Mouse (Mus musculus): ENCODE measurements around the gene Nr4a1.

The Nr4a1 gene

DNA sequence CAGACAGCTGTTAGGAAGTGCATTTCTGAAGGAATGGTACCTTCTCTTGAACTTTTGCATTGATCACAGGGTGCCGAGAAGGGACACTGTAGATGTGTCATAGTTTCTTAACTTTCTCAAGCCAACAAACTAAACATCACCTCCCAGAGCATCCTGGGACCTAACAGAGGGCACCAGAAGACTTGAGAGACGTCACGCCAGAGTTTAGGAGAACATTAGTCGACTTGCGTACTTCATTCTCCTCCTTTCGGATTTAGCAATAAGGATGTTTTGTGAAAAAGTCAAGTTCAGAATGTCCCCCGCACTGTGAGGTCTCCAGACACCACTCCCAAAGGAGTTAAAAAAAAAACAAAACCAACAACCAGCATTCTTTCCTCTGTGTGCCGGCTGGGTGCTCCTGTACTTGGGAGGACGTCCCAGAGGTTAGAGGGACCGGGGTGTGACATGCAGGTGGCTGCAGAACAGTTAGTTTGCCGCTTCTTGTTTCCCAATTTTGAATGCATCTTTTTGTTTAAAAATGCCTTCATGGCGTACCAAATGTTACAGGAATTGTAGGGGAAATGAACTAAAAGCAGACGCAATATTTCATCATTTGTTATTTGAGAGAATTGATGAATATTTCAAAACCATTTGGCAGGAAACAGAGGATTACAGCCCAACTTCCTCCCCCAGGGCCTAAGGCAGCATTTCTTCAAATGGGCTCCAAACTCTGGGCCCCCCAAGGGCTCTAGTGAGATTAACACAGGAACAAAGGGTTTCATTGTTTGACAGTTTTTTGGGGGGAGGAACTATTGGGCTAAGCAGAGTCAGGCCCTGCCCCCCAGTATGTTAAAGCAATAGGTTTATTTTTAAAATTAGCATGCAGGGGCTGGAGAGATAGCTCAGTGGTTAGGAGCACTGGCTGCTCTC, 54.6 kb downstream of the Nr4a1 start:
- in situ Hi-C loops (cut with MboI, MseI): no loop called here

DNA sequence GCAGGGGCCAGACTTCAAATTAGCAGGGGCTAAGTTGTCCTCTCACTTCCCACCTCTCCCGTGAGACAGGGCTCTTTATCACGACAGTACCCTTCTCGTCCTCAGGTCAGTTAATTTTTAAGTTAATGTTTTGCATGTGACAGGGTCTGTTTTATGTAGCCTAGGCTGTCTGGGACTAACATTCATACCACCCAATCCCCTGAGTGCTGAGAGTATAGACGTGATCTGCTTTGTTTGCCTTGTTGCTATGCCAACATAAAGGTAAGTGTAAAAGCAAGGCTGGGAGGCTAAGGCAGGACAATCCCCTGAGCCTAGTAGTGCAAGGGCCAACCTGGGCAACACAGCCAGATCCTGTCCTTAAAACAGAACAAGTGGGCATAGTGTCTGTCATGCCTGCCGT, 55.4 kb downstream of the Nr4a1 start:
- in situ Hi-C loops (cut with MboI, MseI): no loop called here

DNA sequence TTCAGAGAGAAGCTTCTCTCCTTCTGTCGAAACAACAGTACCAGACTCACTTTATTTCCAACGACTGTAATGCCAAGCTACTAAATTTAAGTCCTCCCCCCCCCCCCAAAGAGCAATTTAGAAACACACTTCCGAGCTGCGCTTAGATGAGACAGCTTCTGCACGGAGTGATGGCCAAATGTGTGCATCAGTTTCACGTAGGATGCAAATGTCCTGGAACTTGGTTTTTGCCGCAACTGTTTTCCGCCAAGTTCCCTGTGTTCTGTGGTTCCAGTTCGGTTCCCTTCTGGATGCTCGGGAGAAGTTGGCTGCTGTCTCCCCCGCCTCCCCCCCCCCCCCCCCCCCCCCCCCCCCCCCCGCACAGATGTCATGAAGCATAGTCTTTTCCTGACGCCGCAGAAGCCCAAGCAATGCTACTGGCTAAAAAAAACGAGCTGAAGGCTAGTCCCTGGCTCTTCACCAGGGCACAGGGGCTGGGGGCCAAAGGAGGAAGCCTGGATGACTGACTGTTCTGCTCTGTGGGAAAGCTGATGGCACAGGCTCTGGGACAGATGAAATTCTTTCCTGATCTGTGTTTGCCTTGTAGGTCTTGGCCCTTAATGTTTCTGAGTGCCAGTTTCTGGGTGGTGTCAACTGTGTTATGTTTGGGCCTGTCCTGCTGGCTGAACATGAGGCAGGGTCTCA, 57.2 kb downstream of the Nr4a1 start:
- in situ Hi-C loops (cut with MboI, MseI): no loop called here

DNA sequence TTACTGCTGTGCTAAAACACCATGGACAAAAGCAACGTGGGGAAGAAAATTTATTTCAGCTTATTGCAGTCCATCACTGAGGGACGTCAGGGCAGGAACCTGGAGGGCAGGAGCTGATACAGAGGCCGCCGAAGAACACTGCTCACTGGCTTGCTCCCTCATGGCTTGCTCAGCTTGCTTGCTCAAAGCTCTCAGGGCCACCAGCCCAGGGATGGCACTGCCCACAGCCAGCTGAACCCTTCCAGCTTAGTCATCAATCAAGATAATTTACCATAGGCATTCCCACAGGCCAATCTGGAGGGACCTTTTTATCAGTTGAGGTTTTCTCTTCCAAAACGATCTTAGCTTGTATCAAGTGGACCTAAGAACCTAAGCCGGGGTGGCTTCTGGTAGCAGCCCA, 57.9 kb downstream of the Nr4a1 start:
- in situ Hi-C loops (cut with MboI, MseI): no loop called here

DNA sequence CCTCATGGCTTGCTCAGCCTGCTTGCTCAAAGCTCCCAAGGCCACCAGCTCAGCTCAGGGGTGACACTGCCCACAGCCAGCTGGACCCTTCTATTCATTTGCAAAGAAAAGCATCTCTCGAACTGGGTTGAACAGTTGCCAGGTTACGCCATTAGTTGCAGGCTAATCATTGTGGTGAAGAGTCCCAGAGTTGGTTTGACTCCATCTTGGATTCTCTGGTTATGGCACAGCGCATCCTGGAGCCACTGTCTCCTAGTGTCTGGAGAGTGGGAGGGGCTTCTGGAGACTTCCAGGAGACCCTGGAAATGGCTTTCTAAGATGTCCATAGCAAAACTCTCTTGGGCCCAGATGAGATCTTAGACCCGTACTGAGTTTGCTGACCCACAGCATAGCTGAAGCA, 61.3 kb downstream of the Nr4a1 start:
- in situ Hi-C loops (cut with MboI, MseI): no loop called here

DNA sequence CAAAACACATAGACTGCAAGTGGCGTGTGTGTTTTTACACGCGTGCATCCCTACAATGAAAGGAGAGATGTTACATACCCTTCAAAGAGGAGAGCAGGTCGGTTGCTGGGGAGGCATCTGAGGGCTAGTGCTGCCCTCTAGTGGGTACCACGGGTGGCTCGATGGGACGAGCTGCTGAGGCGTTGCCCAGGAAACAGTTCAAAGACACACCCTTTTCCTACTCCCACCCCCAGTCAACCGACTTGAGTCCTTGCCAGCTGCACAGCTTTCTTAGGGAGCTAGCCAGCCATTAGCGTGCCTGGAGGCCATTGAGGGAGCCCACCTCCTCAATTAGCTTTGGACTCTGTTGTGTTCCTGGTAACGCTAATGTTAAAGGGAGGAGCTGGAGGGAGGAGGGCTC, 61.8 kb downstream of the Nr4a1 start:
- in situ Hi-C loops (cut with MboI, MseI): no loop called here

DNA sequence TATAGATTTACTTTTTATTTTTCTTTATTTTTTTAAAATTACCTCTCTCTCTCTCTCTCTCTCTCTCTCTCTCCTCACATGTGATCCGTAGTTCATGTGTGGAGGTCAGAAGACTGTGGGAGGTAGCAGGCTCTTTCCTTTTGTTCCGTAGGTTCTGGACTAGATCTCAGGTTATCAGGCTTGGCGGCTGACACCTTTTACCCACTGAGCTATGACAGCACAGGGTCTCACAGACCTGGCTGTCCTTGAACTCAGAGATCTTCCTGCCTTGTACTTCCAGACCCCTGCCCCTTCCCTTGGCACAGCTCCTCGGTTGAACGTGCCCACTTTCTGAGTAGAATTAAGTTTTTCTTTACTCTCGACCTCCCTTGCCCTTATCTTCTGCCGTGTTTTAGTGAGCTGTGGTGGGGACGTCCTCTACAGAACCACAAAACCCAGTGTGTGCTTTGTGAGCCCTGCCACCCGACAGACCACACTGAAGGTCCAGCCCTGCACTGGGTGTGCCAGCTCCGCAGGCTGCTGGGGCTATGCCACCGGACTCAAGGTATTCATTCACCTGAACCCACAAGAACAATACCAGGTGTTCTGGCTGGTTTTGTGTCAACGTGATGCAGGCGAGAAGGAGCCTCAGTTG, 62.3 kb downstream of the Nr4a1 start:
- in situ Hi-C loops (cut with MboI, MseI): no loop called here

DNA sequence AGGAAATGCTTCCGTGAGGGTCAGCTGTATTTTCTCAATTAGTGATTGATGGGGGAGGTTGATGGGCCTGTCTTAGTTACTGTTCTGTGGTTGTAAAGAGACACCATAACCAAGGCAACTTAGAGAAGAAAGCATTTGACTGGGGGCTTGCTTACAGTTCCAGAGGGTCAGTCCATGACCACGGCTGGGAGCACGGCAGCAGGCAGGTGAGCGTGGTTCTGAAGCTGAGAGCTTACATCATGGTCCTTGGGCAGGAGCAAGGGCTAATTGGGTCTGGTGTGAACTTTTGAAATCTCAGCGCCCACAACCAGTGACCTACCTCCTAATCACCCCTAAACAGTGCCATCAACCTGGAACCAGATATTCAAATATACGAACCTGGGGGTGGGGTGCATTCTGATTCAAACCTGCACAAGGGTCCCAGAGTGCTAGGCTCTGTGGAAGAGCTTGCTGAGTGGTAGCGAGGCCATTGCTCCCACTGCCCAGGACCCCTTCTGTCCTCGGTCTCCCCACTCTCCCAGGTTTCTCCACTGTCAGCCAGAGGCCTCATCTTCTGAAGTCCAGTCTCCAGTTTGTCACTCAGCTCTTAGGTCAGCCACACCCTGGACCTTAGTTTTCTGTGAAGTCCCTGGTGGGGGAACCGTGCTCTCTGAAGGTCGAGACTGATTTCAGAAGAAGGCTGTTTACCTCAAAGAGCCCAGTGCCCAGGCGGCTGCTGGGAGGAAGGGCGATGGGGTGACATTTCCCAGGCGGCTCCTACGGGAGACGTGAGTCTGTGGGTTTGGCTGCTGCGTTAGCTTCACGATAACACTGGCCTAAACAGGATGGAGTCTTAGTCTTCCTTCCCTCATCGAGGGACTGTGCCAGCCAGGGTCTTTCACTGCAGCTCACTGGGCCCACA, 63.1 kb downstream of the Nr4a1 start:
- in situ Hi-C loops (cut with MboI, MseI): no loop called here

DNA sequence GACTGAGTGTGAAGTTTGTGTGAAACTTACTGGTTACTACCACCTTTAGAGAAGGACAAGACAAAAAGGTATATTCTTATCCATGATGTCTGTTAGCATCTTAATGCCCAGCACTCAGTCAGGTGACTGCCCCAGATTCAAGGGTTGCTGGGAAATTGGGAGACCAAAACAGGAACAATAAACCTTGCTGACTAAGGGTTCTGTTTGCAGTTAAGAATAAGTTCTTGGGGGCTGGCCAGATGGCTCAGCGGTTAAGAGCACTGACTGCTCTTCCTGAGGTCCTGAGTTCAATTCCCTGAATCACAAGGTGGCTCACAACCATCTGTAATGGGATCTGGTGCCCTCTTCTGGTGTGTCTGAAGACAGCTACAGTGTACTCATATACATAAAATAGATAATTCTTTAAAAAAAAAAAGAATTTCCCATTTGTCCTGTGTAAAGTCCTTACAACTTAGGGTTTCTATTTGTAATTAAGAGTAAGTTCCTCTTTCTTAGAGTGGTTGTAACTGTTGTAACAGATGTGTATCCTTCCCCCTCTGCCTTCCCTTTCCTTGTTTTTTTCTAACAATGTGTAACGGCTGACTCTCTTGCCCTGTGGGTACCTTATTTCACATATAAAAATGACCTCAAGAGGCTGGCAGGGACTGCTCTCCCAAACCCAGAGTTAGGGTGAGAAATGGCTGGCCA, 63.9 kb downstream of the Nr4a1 start:
- in situ Hi-C loops (cut with MboI, MseI): no loop called here

DNA sequence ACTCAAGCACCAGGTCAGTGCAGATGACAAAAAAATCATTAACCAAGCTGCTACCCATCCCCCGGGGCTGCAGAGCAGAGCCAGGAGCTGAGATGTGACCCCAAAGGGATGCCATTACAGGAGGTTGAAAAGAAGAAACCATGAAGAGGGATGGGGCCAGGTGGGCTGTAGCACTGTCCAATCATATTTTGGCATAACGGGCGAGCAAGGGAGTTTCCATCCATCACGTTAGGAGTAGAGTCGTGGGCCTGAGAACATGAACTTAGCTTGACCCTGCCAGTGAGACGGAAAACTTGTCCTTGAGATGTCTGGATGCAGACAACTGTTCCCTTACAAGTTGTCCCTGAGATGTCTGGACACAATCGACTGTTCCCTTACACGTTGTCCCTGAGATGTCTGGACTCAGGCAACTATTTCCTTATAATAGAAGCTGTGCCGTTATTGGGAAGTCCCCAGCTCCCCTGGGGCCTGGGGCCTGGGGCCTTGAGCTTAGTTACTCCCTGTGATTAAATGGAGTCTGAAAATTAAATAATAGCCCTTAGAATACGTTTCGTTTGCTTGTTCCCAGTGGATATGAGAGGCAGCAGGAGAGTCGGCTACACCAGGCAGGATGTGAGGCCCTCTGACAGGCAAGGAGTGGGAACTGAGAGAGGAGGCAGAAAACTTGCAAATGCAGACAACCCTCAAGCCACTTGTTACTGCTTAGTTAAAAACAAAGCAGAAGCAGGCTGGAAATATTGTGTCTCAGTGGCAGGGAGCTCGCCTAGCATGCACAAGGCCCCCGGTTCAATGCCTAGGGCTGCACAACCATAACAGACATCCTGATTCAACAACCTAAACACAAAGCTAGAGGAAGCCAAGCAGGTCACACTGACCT, 65.1 kb downstream of the Nr4a1 start:
- in situ Hi-C loops (cut with MboI, MseI): no loop called here

DNA sequence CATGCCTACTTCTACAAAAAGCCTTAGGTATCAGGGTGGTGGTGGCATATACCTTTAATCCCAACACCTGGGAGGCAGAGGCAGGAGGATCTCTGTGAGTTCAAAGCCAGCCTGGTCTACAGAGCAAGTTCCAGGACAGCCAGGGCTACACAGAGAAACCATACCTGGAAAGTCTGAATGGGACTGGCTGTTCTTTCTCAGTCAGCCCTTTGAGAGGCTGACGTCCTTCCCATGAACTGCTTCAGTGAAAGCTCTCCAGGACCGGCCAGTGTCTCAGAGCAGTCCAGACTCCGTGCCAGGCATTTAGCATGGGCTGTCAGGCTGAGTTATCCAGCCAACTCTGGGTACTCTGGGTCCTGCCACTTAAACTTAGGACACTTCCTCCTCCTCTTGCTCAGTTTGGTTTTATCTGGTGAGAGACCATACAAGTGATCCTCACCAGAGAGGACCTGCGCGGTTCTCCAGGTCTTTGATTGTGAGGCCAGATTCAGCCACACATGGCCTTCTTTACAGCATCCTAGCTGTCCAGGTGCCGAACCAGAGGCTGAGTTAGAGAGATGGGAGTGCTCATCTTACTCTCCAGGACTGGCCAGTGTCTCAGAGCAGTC, 66.0 kb downstream of the Nr4a1 start:
- in situ Hi-C loops (cut with MboI, MseI): no loop called here

DNA sequence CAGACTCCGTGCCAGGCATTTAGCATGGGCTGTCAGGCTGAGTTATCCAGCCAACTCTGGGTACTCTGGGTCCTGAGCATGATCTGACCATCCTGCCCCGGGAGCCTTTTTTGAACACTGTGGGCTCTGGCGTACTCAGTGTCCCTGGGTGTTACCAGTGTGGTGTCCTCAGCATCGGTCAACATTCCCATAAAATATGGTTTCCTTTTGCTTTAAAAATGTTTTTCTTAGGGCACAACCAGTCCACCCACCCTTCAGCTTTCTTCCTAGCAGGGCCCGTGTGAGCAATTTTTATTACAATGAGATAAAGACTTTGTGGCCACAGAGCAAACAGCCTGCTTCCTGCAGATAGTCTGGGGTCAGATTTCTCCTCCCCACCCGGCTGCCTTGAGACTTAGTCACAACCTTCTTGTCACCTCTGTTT, 66.6 kb downstream of the Nr4a1 start:
- in situ Hi-C loops (cut with MboI, MseI): no loop called here

DNA sequence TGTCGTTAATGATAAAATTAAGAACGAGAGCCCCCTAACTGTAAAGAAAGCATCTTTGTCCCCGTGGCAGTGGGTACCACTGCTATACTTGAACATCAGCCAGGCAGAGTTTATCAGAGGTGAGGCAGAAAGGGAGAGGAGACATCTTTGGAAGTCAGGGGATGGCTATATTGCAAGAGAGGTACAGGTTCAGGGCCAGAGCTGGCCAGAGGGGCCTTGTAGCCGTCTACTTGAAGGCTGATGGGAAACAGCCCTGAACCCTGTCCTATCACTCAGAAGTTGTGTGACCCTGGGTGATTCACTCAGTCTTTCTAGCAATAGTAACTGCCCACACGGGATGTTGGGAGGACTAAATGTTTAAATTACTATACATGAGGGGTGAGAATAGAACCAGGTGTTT, 67.1 kb downstream of the Nr4a1 start:
- in situ Hi-C loops (cut with MboI, MseI): no loop called here

DNA sequence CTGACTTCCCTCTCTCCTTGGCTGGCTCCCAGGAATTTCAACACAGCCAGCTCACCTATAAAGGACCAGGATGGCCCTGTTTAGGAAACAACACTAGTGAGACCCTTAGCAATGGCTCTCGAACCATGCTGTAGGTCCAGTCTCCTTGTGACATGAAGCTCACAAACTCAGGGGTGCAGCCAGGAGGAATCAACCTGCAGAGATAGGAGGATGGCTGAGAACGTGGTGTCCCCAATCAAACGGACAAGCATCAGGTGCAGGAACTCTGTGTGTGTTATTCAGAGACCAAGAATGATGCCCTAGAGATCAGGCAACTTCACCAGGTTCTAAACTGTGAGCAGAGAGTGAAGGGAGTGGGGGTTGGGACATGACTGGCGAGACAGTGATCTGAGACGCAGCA, 68.0 kb downstream of the Nr4a1 start:
- in situ Hi-C loops (cut with MboI, MseI): no loop called here

DNA sequence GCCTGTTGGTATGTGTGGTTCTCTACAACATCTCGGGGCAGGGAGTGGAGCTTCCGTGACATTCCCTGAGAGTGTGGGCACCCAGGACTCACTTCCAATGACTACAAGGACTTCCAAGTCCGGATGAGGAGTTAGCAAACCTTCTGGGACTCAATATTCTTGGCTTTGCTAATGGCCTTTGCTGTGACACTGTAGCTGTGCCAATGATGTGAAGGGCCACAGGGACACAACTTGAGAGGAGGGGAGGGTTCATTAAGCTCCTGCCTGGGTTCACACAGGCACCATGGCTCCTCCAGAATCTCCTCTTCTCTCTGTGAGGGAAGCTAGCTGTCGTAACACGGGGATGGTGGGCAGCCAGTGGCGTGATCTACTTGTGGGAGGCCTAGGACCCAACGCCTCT, 68.6 kb downstream of the Nr4a1 start:
- in situ Hi-C loops (cut with MboI, MseI): no loop called here

DNA sequence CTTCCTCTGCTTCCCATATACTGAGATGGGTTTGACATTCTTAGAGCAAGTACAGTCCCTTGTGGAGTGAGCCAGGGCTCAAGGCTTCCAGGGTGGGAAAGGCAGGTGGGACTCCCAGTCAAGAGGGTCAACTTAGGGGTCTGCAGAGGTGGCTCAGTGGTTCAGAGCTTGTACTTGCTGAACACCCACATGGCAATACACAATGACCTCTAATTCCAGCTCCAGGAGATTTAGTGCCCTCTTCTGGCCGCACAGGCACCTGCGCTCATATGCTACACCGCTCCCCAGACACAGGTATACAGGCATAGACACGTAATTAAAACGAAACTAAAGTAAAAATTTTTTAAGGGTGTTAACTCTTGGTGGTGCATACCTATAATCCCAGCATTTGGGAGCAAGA, 69.4 kb downstream of the Nr4a1 start:
- in situ Hi-C loops (cut with MboI, MseI): no loop called here
